In the genomic region with DNA sequence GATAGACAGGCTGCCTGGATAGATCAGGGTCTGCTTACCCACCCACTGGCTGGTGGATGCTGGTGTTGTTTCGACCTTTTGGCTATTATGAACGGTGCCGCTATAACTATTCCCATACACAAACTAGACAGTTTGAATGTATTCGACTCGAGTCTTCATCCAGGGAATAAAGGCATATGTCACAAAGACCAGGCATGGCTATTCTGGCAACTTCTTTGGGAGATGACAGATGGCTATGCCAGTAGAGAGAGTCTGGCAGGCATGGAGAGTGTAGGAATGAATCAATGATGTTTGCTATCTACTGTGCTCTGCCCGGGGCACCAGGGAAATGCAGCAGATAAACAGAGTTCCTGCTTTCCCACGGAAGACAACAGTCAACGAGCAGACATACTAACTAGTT, we compare ENCODE assay signal across 23 mouse cellular contexts. TPM values are rescaled to one million over a fixed set of nuclear protein-coding genes. Genes with fewer than 3 reads are reported as not detected.
DNase-seq lines count a peak whose midpoint lies in the region; TF ChIP-seq lines count a peak whose summit lies in the region.
"Had no signal": no experiment of that assay in that cellular context is flagged by ENCODE, and none has a peak within 500 bp of the region (broad histone marks: within the 10 kb centered on the region; RNA-seq: fewer than 3 reads in every experiment).

No protein-coding gene starts in this region.

- H3K4me1 ChIP-seq in lung, adult 2 months (ENCODE audit: control insufficient read depth, insufficient read depth, low read length) = peaks cover 4% of the 10 kb centered on the region
- H3K4me1 ChIP-seq: forebrain, embryonic 13.5 days; intestine, embryonic 15.5 days; limb, embryonic 10.5 days; midbrain, embryonic 15.5 days; neural tube, embryonic 13.5 days had no signal

- DNase-seq in brain, adult 2 months (ENCODE audit: low read depth, low spot score) = peak; percentile 92
- DNase-seq in cerebellum, adult 11-12 months = peak; percentile 82
- peak; percentile 70 to 71 for DNase-seq in cerebellum, postnatal 10 days
- DNase-seq in layer of hippocampus, adult 9-11 months = peak; percentile 47
- no peak for DNase-seq in adrenal gland, adult (ENCODE audit: inconsistent age in 2 of 2, low spot score in 1 of 2)
- no peak for DNase-seq in lung, adult 2 months
- no peak for DNase-seq in thymus, postnatal 4 days
- DNase-seq: adrenal gland, adult 2 months; gastrocnemius, postnatal 36 days; heart, adult 2 months; kidney, adult 9 months; kidney, postnatal 25 days; liver; retina, postnatal 1 day; right cerebral cortex, postnatal 25 days; spleen, adult 18-20 months had no signal

- no peak for TF ChIP-seq POLR2A in lung, adult 2 months (IDR thresholded peaks at IDR 0.05; ENCODE audit: borderline replicate concordance, extremely low read depth, low read depth, low read length)

- no peak for TF ChIP-seq CTCF in lung, adult 2 months (IDR thresholded peaks at IDR 0.05; ENCODE audit: insufficient read depth, low read length)

- H3K4me3 ChIP-seq in lung, adult 2 months (replicated peaks; ENCODE audit: extremely low read depth, low read depth, low read length) = no peak overlapping the region
- H3K4me3 ChIP-seq: forebrain, embryonic 13.5 days; heart, adult 2 months; intestine, embryonic 15.5 days; left cerebral cortex, adult 2 months; limb, embryonic 10.5 days; liver, embryonic 15.5 days; midbrain, embryonic 15.5 days; neural tube, embryonic 13.5 days had no signal

- WGBS in lung, adult 2 months = 82% methylated on average over 8 of the region's 8 CpGs

RNA-seq across cellular contexts. Expression of a gene that starts 27.5 kb away (rescaled TPM):
- polyA plus RNA-seq in lung, adult 2 months (2012; rRNA removed) = 87.8 and 112 TPM in 2 replicates

RNA-seq across cellular contexts. Expression of a gene that starts 36.2 kb away (rescaled TPM):
- polyA plus RNA-seq in lung, adult 2 months (2012; rRNA removed) = 36.5 and 53.2 TPM in 2 replicates
- polyA plus RNA-seq: limb, embryonic 10.5 days had no signal

Comparison
In these comparisons a context has a peak if more than half of its experiments do, and no peak if none do; other contexts are left out.
1. DNase-seq: peak in brain, adult 2 months (single experiment), cerebellum, adult 11-12 months (single experiment), cerebellum, postnatal 10 days (2 of 2) and layer of hippocampus, adult 9-11 months (single experiment); none in adrenal gland, adult (0 of 2), lung, adult 2 months (single experiment) and thymus, postnatal 4 days (single experiment).